Mouse (Mus musculus) kidney, adult 2 months (tissue): ENCODE results near the gene Efhb. TPM values are rescaled to one million over a fixed set of nuclear protein-coding genes. Genes with fewer than 3 reads are reported as not detected.
A peak's percentile ranks its signal among the peaks of the same experiment; 100 is the strongest.

Source experiments
- DNase-seq: peaks from one replicate; pipeline ENCODE4 v3.0.0; 2021
- H3K27ac ChIP-seq: fragments of 200-500 bp; 2 replicates; pipeline ENCODE4 v1.5.1; 2012; ENCODE audit warnings: low read depth, low read length, control low read depth, inconsistent platforms; ENCODE audit not compliant: insufficient read depth
- H3K27me3 ChIP-seq: fragments of 200-500 bp; replicated peaks from 2 replicates; pipeline ENCODE4 v1.6.1; 2012; ENCODE audit warnings: mild to moderate bottlenecking, moderate library complexity, low read length, inconsistent platforms; ENCODE audit not compliant: control insufficient read depth, insufficient read depth
- H3K36me3 ChIP-seq: fragments of 200-500 bp; 2 replicates; pipeline ENCODE4 v1.6.1; 2012; ENCODE audit warnings: mild to moderate bottlenecking, moderate library complexity, low read length, inconsistent platforms; ENCODE audit not compliant: control insufficient read depth, insufficient read depth
- H3K4me1 ChIP-seq: fragments of 200-500 bp; 2 replicates; pipeline ENCODE4 v1.6.1; 2011; ENCODE audit warnings: low read length; ENCODE audit not compliant: control insufficient read depth, insufficient read depth
- H3K4me3 ChIP-seq: fragments of 200-500 bp; 2 replicates; pipeline ENCODE4 v1.5.1; 2011; ENCODE audit warnings: mild to moderate bottlenecking, low read depth, low read length, control low read depth; ENCODE audit not compliant: insufficient read depth
- CTCF ChIP-seq: fragments of 200-500 bp; conservative IDR thresholded peaks from 2 replicates; pipeline ENCODE4 v1.5.1; 2011; ENCODE audit warnings: low read depth, mild to moderate bottlenecking, control low read depth, low read length, moderate library complexity, mixed read lengths; ENCODE audit not compliant: insufficient read depth, insufficient read length
- POLR2A ChIP-seq: fragments of 200-500 bp; IDR thresholded peaks from one replicate; pipeline ENCODE4 v1.6.1; 2011; ENCODE audit warnings: low read depth, low read length, control low read depth
- WGBS: fragments of 180-500 bp; shearing (Covaris S2); methylation state at CpG from one replicate; pipeline ENCODE4 v1.1.7; 2018; 5-methylcytosine and 5-hydroxymethylcytosine counted together
- polyA plus RNA-seq: library from polyadenylated mRNA; depleted of rRNA; stranded (reverse); fragments of >200 nt; gene quantifications from 2 replicates; pipeline ENCODE4 v1.2.3, GENCODE M21; 2012

Gene Efhb
- polyA plus RNA-seq, 1 experiment: 0.03 TPM

DNA sequence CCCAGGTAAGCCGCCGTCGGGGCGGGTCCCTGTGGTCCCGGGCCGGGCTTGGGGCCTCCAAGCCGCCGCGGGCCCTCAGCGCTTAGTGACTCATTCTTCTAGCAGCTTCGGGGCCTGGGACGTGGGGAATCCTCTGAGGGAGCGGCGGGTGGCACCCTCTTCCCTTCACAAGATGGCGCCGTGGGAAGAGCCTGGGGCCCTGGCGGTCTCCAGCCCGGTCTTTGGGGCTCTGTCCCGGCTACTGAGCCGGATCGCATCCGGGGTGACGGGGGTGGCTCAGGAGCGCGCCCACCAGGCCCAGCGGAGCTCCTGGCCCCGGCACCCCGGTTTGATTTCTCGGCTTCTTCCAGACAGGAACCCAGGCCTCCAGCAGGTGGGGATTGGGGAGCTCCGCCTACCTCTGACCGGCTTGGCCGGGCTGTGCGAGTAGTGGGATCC, 16.5 kb upstream of the Efhb start:
- Histone ChIP-seq H3K4me3 (peak overlapping the region; percentile 86), H3K36me3 (peaks cover 4% of the 10 kb centered on the region; the same call in 1 of the 2 replicates), H3K27ac (peak overlapping the region; percentile 98), H3K4me1 (peaks cover 11% of the 10 kb centered on the region; the same call in 1 of the 2 replicates), H3K27me3 (no peaks in the 10 kb centered on the region)
- TF ChIP-seq POLR2A (no peak), CTCF (no peak)
- DNase-seq: peak; percentile 58
- under 1% methylated on average over 33 of the region's 33 CpGs for WGBS

DNA sequence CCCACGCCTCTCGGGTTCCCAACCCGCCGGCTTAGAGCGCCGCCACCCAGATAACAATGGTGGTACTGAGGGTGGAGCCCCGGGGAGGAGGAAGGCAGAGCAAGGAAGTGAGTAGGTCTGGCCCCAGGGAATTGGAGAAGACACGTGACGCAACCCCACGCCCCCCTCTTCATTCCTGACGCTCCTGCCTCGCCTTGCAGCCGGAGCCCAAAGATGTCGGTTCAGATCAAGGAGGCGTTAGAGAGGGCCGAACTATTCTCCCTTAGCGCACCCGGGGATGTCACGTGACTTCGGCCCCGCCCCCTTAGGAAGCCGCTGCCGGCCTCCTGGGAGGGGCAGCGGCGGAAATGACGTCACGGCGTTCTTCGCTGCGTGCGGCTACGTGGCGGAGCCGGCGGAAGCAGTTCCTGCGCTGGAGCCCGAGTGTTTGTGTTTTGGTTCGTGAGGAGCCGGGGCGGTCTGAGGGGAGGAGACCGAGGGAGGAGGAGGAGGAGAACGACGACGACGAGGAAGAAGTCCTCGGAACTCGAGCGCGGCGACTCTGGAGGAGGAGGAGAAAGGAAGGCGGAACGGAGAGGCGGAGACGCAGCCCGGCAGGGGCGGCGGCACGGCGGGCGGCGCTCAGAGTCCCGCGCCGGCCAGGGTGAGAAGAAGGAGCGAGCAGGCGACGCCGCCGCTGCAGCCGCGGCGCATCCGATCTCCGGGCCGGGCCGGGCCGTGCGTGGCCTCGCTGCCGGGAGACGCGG, 15.9 kb upstream of the Efhb start, which contains the start of gene Rab5a:
Gene Rab5a, plus strand, starts transcription at position 377 of the 746 bp plus-strand sequence.
- peak within 1 kb of the TSS; percentile 86 for H3K4me3 ChIP-seq
- peak within 1 kb of the TSS; percentile 98 for H3K27ac ChIP-seq
- H3K4me1 ChIP-seq: peaks cover 11% of the 10 kb centered on the region; the same call in 1 of the 2 replicates
- DNase-seq: peak; percentile 99
- peak; percentile 61 for TF ChIP-seq POLR2A
- peak; percentile 13; the same call in 1 of the 2 replicates for TF ChIP-seq CTCF
- WGBS: under 1% methylated on average over 82 of the region's 82 CpGs
- peaks cover 1% of the 10 kb centered on the region; the same call in 1 of the 2 replicates for H3K36me3 ChIP-seq
- H3K27me3 ChIP-seq: no peaks in the 10 kb centered on the region

DNA sequence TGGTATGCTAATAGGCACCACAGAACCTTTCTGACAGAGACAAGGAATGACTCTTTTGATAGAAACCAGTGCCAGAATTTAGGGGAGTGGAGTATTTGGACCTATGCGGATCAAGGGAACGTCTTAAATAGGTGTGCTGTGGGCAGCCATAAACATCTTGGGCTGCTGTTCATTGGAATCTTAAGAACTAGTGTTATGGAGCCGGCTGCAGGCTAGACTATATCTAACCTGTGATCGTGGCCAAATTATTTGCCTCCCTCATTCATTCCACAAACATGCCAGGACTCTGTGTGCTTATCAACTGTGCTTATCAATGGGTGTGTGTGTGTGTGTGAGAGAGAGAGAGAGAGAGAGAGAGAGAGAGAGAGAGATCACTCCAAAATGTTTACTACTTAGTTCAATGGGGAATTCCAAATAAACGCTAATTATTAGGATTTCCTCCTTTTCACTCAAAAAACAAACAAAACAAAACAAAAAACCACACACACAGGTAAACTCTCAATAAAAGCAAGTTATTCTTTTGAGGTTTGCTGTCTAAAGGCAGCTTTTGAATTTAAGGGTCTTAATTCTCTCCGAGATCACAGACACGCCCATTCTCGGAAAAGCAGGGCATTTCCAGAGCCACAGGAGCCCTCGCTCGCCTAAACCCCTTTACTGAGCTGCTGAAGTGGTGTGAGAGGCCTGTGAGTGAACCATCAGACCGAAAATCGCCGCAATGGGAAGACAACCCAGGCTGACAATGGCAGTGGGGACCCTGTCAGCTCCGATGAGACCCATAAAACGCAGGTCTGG, 15.1 kb upstream of the Efhb start:
- no peaks in the 10 kb centered on the region for H3K27me3 ChIP-seq
- H3K27ac ChIP-seq: peak overlapping the region; percentile 96
- DNase-seq: no peak
- WGBS: 9% methylated on average over 15 of the region's 15 CpGs
- peaks cover 11% of the 10 kb centered on the region; the same call in 1 of the 2 replicates for H3K4me1 ChIP-seq
- TF ChIP-seq CTCF (no peak), POLR2A (no peak)
- H3K4me3 ChIP-seq: peak overlapping the region; percentile 86
- H3K36me3 ChIP-seq: no peaks in the 10 kb centered on the region

DNA sequence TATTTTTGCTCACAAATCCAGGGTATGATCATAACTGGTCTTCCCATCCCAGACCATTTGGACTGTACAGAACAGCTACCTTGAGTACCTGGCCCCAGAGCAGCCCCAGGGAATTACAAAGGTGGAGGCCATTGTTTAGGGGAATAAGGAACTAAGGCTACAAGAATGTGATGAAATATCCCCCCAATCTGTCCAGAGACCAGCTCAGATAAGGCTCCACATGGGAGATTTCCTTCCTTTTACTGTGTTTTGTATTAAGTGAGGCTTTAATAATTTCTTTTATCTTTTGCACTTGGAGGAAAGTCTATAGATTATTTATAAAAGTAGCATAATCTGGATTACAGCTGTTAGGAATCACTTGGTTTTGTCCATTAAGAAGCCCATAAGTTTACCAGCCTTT, 5.6 kb upstream of the Efhb start:
- H3K36me3 ChIP-seq: no peaks in the 10 kb centered on the region
- H3K4me3 ChIP-seq: no peak overlapping the region
- no peak for DNase-seq
- no peaks in the 10 kb centered on the region for H3K27me3 ChIP-seq
- H3K4me1 ChIP-seq: no peaks in the 10 kb centered on the region
- no peak overlapping the region for H3K27ac ChIP-seq
- TF ChIP-seq CTCF (no peak), POLR2A (no peak)

DNA sequence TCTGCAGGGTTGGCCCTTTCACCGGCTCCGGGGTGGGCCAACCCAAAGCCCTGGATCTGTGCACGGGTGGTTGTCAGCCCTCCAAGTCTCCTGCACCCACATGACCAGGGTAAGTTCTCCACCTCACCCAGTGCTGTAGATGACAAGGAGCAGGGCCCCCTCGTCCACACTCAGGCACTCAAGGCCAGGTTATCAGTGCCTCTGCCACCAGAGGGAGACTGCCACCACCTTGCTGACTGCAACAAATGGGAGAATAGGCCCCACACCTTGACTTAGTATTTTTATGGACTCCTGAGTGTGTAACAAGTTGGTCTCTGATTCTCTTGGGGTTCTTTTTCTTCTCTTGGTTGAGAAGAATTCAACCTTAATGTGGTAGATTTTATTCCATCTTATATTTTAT, 2.4 kb upstream of the Efhb start:
- TF ChIP-seq CTCF (peak; percentile 53), POLR2A (no peak)
- Histone ChIP-seq H3K4me1 (no peaks in the 10 kb centered on the region), H3K36me3 (no peaks in the 10 kb centered on the region), H3K4me3 (no peak overlapping the region), H3K27me3 (no peaks in the 10 kb centered on the region), H3K27ac (no peak overlapping the region)
- peak; percentile 22 for DNase-seq
- 64% methylated on average over 4 of the region's 4 CpGs for WGBS

GRCm38 (mm10) chr17:53463496-53463840, 347 bp upstream of the Efhb start:
- Histone ChIP-seq H3K36me3 (no peaks in the 10 kb centered on the region), H3K4me1 (no peaks in the 10 kb centered on the region), H3K27me3 (no peaks in the 10 kb centered on the region), H3K4me3 (peak overlapping the region; percentile 38), H3K27ac (no peak overlapping the region)
- DNase-seq: no peak
- no peak for TF ChIP-seq CTCF
- no peak for TF ChIP-seq POLR2A
- 13% methylated on average over 8 of the region's 9 CpGs for WGBS

GRCm38 (mm10) chr17:53456742-53457141, 6.4 kb downstream of the Efhb start:
- Histone ChIP-seq H3K4me1 (no peaks in the 10 kb centered on the region), H3K4me3 (no peak overlapping the region), H3K27me3 (no peaks in the 10 kb centered on the region), H3K36me3 (no peaks in the 10 kb centered on the region), H3K27ac (no peak overlapping the region)
- 72% methylated on average over 1 of the region's 1 CpGs for WGBS
- no peak for DNase-seq
- TF ChIP-seq POLR2A (no peak), CTCF (no peak)
